Mouse (Mus musculus): Measurements from ENCODE around the gene Rhobtb1. TPM values are rescaled to one million over a fixed set of nuclear protein-coding genes. Genes with fewer than 3 reads are reported as not detected.

Rhobtb1 gene
- polyA plus RNA-seq, 1 experiment from 2014 or later: 28.4 TPM

DNA sequence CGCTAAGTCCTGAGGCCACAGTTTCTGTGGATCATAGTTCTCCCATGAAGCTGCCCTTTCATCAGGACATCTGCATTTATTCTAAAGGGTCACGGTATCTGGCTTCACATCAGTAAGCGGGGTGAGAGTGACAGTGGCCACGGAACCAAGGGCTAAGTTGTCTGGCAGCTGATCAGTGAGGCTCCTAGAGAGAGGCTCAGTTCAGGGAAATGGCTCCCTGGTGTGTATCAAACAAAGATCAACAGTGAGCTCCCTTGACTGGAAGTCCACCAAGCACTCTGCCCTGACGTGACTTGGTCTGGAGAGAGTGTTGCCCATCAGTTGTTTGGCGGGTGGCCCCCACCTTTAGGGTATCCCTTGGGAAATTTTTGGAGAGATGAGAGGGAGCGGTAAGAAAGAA lies 73.0 kb downstream of the Rhobtb1 start:
- H3K36me3 ChIP-seq: peaks cover 4% of the 10 kb centered on the region; the same call in 1 of the 2 replicates
- no peak overlapping the region for H3K9ac ChIP-seq
- no peaks in the 10 kb centered on the region for H3K9me3 ChIP-seq (replicated peaks)
- no peaks in the 10 kb centered on the region for H3K27me3 ChIP-seq
- 71% methylated on average over 7 of the region's 7 CpGs for WGBS
- no peak overlapping the region for H3K4me3 ChIP-seq (replicated peaks)
- peaks cover 5% of the 10 kb centered on the region; the same call in 1 of the 2 replicates for H3K4me1 ChIP-seq
- H3K27ac ChIP-seq (replicated peaks): no peak overlapping the region
- ATAC-seq (ENCODE audit: insufficient number of reproducible peaks, low FRiP score, low TSS enrichment, low read depth): no peak
- no peak overlapping the region for H3K4me2 ChIP-seq (replicated peaks)

DNA sequence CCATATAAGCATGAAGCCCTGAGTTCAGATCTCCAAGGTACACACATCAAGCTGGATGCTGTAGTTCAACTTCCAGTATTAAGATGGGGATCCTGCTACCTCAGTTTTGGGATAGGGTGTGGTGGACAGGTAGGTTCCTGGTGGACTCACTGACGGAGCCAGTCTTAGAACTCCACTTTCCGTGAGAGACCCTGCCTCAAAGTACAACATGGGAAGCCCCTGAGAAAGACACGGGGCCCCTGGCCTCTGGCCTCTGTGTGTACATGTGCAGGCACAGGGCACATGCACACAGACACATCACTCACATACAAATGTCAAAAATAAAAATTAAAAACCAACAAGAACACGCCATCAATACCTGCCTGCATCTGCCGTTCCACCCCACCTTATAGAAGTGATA lies 74.2 kb downstream of the Rhobtb1 start:
- H3K4me2 ChIP-seq (replicated peaks): no peak overlapping the region
- peaks cover 4% of the 10 kb centered on the region; the same call in 1 of the 2 replicates for H3K36me3 ChIP-seq
- no peaks in the 10 kb centered on the region for H3K9me3 ChIP-seq (replicated peaks)
- H3K27me3 ChIP-seq: no peaks in the 10 kb centered on the region
- 95% methylated on average over 5 of the region's 5 CpGs for WGBS
- no peak overlapping the region for H3K9ac ChIP-seq
- H3K4me1 ChIP-seq: no peaks in the 10 kb centered on the region
- no peak overlapping the region for H3K27ac ChIP-seq (replicated peaks)
- H3K4me3 ChIP-seq (replicated peaks): no peak overlapping the region
- no peak for ATAC-seq (ENCODE audit: insufficient number of reproducible peaks, low FRiP score, low TSS enrichment, low read depth)

DNA sequence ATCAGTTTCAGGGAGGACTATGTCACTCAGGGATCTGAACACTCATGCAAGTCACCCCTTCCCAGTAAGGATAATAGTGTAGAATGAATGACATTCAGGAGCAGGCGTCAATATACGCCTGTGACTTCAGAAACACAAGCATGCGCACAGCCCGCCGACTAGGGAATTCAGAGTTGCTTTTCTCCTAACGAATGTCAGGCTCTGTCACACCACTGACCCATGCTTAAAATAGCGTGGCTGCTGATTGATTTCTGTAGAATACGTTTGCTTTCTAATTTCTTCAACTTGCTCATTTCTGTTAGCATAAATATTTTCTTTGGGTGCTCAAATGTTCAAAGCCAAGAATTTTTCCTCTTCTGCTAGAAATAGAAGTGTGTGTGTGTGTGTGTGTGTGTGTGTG lies 74.7 kb downstream of the Rhobtb1 start:
- peaks cover 4% of the 10 kb centered on the region; the same call in 1 of the 2 replicates for H3K36me3 ChIP-seq
- no peak overlapping the region for H3K4me2 ChIP-seq (replicated peaks)
- H3K9ac ChIP-seq: no peak overlapping the region
- H3K9me3 ChIP-seq (replicated peaks): no peaks in the 10 kb centered on the region
- no peaks in the 10 kb centered on the region for H3K27me3 ChIP-seq
- no peak overlapping the region for H3K4me3 ChIP-seq (replicated peaks)
- 79% methylated on average over 8 of the region's 8 CpGs for WGBS
- no peaks in the 10 kb centered on the region for H3K4me1 ChIP-seq
- ATAC-seq (ENCODE audit: insufficient number of reproducible peaks, low FRiP score, low TSS enrichment, low read depth): no peak
- no peak overlapping the region for H3K27ac ChIP-seq (replicated peaks)

DNA sequence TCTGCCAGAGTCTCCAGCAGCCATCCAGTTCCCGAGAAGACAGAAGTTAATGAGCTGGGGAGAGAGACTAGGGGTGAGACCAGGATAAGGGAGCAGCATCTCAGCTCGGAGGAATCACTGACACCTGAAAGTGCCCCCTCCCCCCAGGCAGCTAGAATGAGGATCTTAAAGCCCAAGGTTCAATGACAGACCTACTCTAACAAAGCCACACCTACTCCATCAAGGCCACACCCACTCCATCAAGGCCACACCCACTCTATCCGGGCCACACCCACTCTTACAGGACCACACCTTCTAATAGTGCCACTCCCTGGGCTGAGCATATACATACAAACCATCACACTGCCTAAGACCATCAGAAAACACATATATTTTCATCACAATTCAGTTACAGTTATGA lies 86.0 kb downstream of the Rhobtb1 start:
- Histone ChIP-seq H3K9me3 (replicated peaks) (0 out of 2 replicates have a peak, but pooled peaks cover 4% of the 10 kb centered on the region), H3K4me3 (replicated peaks) (no peak overlapping the region), H3K9ac (no peak overlapping the region), H3K27ac (replicated peaks) (no peak overlapping the region), H3K27me3 (no peaks in the 10 kb centered on the region), H3K4me2 (replicated peaks) (no peak overlapping the region), H3K36me3 (no peaks in the 10 kb centered on the region), H3K4me1 (no peaks in the 10 kb centered on the region)
- no peak for ATAC-seq (ENCODE audit: insufficient number of reproducible peaks, low FRiP score, low TSS enrichment, low read depth)
- WGBS: 79% methylated on average over 3 of the region's 3 CpGs

DNA sequence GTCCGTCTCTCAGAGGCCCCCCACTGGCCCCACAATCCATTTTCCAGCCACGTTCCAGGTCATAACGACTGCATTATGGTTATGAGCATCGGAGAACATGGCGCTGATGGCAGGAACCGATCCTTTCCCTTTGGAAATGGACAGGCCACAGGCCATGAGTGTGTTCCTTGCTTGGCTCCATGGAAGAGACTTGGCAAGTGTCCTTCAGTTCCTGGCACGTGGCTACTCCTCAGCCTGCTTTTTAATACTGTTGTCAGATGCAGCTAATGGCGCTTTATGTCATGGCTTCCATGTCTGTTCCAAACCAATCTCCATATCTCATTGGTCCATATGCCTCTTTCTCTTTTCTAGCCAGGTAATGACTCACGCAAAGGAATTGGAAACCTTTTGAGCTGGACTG lies 86.5 kb downstream of the Rhobtb1 start:
- no peak overlapping the region for H3K4me2 ChIP-seq (replicated peaks)
- H3K4me1 ChIP-seq: no peaks in the 10 kb centered on the region
- H3K4me3 ChIP-seq (replicated peaks): no peak overlapping the region
- H3K27me3 ChIP-seq: no peaks in the 10 kb centered on the region
- no peak overlapping the region for H3K9ac ChIP-seq
- H3K36me3 ChIP-seq: no peaks in the 10 kb centered on the region
- no peak overlapping the region for H3K27ac ChIP-seq (replicated peaks)
- 93% methylated on average over 9 of the region's 9 CpGs for WGBS
- 0 out of 2 replicates have a peak, but pooled peaks cover 5% of the 10 kb centered on the region for H3K9me3 ChIP-seq (replicated peaks)
- ATAC-seq (ENCODE audit: insufficient number of reproducible peaks, low FRiP score, low TSS enrichment, low read depth): no peak

DNA sequence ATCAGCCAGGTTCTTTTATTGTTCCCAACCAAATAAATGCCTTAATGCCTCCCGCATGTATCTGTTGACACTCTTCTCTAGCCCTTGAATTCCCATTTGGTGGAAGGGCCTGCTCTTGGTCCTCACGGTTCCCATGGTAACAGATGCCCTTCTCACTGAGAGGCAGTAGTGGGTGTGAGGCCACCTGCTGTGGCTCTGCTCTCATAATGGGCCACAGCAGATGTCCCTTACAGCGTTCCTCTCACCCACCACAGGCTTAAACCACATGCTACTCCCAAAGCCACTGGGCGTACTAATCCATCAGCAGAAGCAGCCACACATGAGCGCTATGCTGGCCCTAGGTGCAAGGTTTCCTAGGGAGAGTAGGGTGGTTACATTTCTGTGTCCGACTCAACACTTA lies 87.1 kb downstream of the Rhobtb1 start:
- Histone ChIP-seq H3K27ac (replicated peaks) (no peak overlapping the region), H3K9ac (no peak overlapping the region), H3K4me3 (replicated peaks) (no peak overlapping the region), H3K9me3 (replicated peaks) (0 out of 2 replicates have a peak, but pooled peaks cover 5% of the 10 kb centered on the region), H3K4me2 (replicated peaks) (no peak overlapping the region), H3K36me3 (no peaks in the 10 kb centered on the region), H3K27me3 (no peaks in the 10 kb centered on the region), H3K4me1 (no peaks in the 10 kb centered on the region)
- 83% methylated on average over 6 of the region's 6 CpGs for WGBS
- ATAC-seq (ENCODE audit: insufficient number of reproducible peaks, low FRiP score, low TSS enrichment, low read depth): no peak

DNA sequence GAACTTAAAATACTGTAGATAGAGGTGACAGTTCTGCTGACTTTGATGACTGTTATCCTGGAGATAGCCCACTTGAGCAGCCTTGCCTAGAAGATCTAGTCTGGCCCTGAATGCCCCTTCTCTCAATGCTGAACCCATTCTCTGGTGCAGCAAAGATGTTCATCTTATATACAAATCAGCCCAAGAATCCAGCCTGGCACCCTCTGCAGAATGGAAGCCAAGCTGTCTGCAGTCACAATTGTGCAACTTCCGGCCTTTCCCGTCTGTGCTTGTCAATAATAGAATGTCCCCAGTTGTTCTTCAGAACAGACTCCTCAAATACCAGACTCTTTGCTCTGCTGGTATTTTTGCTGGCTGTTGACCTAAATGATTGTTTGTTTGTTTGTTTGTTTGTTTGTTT lies 89.3 kb downstream of the Rhobtb1 start:
- Histone ChIP-seq H3K9ac (no peak overlapping the region), H3K4me2 (replicated peaks) (no peak overlapping the region), H3K27me3 (no peaks in the 10 kb centered on the region), H3K4me3 (replicated peaks) (no peak overlapping the region), H3K36me3 (no peaks in the 10 kb centered on the region), H3K9me3 (replicated peaks) (0 out of 2 replicates have a peak, but pooled peaks cover 5% of the 10 kb centered on the region), H3K4me1 (no peaks in the 10 kb centered on the region), H3K27ac (replicated peaks) (no peak overlapping the region)
- ATAC-seq (ENCODE audit: insufficient number of reproducible peaks, low FRiP score, low TSS enrichment, low read depth): no peak
- 80% methylated on average over 2 of the region's 2 CpGs for WGBS

DNA sequence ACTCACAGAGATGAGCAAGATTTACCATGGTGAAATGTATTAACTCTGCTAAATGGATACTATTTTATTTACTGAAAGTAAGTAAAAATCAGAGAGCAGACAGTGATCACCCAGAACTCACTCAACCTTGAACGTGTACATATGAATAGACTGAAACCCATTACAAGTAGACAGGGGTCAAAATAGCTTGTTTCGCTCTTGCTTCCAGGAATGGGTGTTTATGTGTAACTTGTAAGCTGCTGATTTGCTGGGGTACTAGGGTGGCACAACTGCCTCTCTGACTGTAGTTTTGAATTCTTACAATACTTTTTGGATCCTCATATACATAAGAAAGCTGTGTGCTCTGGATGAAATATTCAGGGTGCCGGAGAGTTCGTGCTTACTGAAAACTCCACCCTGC lies 93.9 kb downstream of the Rhobtb1 start:
- no peak overlapping the region for H3K27ac ChIP-seq (replicated peaks)
- 0 out of 2 replicates have a peak, but pooled peaks cover 5% of the 10 kb centered on the region for H3K9me3 ChIP-seq (replicated peaks)
- H3K4me3 ChIP-seq (replicated peaks): no peak overlapping the region
- 84% methylated on average over 4 of the region's 4 CpGs for WGBS
- peaks cover under 1% of the 10 kb centered on the region; the same call in 1 of the 2 replicates for H3K36me3 ChIP-seq
- ATAC-seq (ENCODE audit: insufficient number of reproducible peaks, low FRiP score, low TSS enrichment, low read depth): no peak
- H3K27me3 ChIP-seq: no peaks in the 10 kb centered on the region
- H3K4me1 ChIP-seq: no peaks in the 10 kb centered on the region
- no peak overlapping the region for H3K9ac ChIP-seq
- H3K4me2 ChIP-seq (replicated peaks): no peak overlapping the region

DNA sequence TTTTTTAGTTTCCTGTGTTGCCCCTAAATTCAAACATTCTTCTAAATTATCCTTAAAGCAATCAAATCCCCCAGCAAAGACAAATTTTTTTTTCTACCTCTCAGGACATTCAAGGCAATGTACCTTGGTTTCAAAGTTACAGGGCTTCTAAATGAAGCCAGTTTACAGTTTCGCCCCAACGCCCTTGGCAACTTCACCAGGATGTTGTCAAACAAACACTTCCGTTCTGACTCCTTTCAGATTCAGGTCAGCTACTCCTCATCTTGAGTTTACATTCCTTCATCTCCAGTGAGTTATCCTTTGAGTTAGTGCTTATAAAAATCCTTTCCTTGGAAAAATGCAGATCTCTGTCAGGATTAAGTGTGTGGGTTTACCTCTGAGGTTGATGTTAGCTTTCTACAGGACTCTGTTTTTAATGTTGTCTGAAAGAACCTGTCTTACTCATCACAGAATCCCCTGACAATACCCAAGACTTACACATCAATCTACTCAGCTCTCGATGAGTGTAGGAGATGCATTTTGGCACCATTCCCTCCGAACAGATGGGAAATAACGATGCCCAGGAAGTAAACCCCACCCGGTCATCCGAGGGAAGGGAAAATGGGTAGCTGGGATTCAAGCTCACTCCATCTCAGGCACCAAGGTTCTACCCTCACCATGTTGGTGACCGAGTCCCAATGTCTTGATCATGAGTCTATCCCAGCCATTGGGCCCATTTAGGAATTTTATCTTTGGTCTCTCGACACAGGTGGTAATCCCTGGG lies 94.9 kb downstream of the Rhobtb1 start:
- H3K4me3 ChIP-seq (replicated peaks): no peak overlapping the region
- ATAC-seq (ENCODE audit: insufficient number of reproducible peaks, low FRiP score, low TSS enrichment, low read depth): no peak
- H3K9ac ChIP-seq: no peak overlapping the region
- H3K27ac ChIP-seq (replicated peaks): no peak overlapping the region
- H3K27me3 ChIP-seq: no peaks in the 10 kb centered on the region
- H3K36me3 ChIP-seq: peaks cover 5% of the 10 kb centered on the region; the same call in 1 of the 2 replicates
- no peaks in the 10 kb centered on the region for H3K4me1 ChIP-seq
- H3K9me3 ChIP-seq (replicated peaks): 0 out of 2 replicates have a peak, but pooled peaks cover 5% of the 10 kb centered on the region
- H3K4me2 ChIP-seq (replicated peaks): no peak overlapping the region
- WGBS: 78% methylated on average over 10 of the region's 10 CpGs

DNA sequence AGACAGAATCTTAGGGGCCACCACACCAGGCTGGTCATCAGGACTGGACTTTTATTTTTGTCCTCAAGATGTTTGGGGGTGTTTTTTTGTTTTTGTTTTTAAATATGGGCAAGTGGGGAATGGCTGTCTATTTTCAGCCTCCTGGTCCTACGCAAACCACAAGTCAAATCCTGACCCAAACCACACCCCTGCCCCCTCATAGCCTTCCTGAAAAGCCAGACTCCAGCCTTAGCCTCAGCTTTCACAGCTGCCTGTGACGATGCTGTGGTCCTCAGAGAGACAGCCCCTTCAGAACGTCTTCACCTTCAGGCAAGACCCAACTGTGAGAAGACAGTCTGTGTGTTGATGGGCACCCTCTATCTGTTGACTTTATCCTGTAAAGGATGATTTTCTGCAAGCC lies 95.5 kb downstream of the Rhobtb1 start:
- no peak overlapping the region for H3K27ac ChIP-seq (replicated peaks)
- H3K9ac ChIP-seq: no peak overlapping the region
- H3K4me3 ChIP-seq (replicated peaks): no peak overlapping the region
- H3K9me3 ChIP-seq (replicated peaks): 0 out of 2 replicates have a peak, but pooled peaks cover 5% of the 10 kb centered on the region
- peaks cover 5% of the 10 kb centered on the region; the same call in 1 of the 2 replicates for H3K36me3 ChIP-seq
- H3K27me3 ChIP-seq: no peaks in the 10 kb centered on the region
- ATAC-seq (ENCODE audit: insufficient number of reproducible peaks, low FRiP score, low TSS enrichment, low read depth): no peak
- WGBS: 75% methylated on average over 3 of the region's 3 CpGs
- H3K4me2 ChIP-seq (replicated peaks): no peak overlapping the region
- no peaks in the 10 kb centered on the region; the same call in 1 of the 2 replicates for H3K4me1 ChIP-seq

DNA sequence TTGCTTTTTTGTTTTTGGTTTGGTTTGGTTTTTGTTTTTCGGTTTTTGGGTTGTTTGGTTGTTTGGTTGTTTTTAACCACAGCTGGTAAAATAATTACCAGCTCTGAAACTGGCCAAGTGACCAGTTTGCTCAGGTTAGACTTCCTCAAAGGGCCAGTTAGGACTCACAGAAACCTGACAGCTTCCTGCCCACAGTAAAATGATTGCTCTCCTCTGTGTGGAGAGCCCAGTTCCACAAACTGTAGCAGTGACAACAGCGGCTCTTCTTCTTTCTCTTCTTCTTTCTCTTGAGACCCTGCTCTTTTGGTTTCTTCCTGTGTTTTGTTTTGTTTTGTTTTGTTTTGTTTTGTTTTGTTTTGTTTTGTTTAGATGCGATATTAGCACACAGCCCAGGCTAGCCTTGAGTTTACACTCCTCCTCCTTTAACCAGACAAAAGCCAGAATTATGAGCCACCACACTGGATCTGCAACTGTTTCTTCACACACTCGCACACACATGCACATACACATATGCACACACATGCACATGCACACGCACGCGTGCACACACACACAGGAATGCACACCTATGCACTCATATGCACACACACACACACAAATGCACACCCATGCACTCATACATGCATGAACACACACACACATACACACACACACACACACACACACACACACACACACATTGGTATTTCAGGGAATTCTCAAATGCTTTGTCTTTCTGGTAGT lies 96.2 kb downstream of the Rhobtb1 start:
- 95% methylated on average over 7 of the region's 7 CpGs for WGBS
- ATAC-seq (ENCODE audit: insufficient number of reproducible peaks, low FRiP score, low TSS enrichment, low read depth): no peak
- Histone ChIP-seq H3K27ac (replicated peaks) (no peak overlapping the region), H3K4me1 (peaks cover 3% of the 10 kb centered on the region), H3K9me3 (replicated peaks) (no peaks in the 10 kb centered on the region), H3K27me3 (no peaks in the 10 kb centered on the region), H3K4me2 (replicated peaks) (no peak overlapping the region), H3K4me3 (replicated peaks) (no peak overlapping the region), H3K36me3 (peaks cover 5% of the 10 kb centered on the region; the same call in 1 of the 2 replicates), H3K9ac (no peak overlapping the region)

All from embryonic facial prominence, embryonic 15.5 days (tissue).